Mouse (Mus musculus): ENCODE results near the gene Zfp61. TPM values are rescaled to one million over a fixed set of nuclear protein-coding genes. Genes with fewer than 3 reads are reported as not detected.
A peak's percentile ranks its signal among the peaks of the same experiment; 100 is the strongest.

Gene Zfp61
- total RNA-seq, 1 experiment from 2014 or later, result 24.6 TPM

DNA sequence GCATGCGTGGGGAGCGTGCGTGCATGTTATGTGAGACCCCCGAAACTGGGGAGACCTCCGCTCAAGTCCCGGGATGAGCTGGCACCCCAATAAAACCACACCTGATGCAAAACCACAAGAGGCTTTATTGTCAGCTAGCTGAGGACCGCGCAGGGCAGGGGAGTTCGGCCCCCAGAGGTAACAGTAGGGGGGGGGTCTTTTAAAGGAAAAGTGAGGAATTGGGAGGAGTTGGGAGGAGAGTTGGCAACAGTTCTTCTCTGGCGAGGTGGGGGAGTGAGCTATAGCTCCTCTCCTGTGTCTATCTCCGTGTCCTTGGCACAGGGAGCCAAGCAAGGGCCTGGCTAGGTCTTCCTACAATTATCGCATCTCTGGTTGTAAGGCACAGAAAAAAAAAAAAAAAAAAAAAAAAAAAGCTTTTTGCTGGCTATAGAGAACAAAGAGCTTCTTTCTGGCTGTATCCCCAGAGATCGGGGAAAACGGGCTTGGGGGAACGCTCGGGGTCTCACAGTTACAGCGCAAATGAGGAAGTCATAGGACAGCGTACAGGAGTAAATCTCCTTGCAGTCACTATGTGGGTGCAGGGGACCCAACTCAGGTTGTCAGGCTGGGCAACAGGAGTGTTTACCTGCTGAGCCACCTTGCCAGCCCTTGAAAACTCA, 1.1 kb downstream of the Zfp61 start:
- peak; percentile 18 to 33; a peak in 1 of 4 replicates for ATAC-seq (replicated peaks in 1 of 2; ENCODE audit: insufficient read depth in 1 of 2, low FRiP score in 2 of 2, low TSS enrichment in 1 of 2, low read depth in 1 of 2, poor library complexity in 2 of 2, severe bottlenecking in 2 of 2)

DNA sequence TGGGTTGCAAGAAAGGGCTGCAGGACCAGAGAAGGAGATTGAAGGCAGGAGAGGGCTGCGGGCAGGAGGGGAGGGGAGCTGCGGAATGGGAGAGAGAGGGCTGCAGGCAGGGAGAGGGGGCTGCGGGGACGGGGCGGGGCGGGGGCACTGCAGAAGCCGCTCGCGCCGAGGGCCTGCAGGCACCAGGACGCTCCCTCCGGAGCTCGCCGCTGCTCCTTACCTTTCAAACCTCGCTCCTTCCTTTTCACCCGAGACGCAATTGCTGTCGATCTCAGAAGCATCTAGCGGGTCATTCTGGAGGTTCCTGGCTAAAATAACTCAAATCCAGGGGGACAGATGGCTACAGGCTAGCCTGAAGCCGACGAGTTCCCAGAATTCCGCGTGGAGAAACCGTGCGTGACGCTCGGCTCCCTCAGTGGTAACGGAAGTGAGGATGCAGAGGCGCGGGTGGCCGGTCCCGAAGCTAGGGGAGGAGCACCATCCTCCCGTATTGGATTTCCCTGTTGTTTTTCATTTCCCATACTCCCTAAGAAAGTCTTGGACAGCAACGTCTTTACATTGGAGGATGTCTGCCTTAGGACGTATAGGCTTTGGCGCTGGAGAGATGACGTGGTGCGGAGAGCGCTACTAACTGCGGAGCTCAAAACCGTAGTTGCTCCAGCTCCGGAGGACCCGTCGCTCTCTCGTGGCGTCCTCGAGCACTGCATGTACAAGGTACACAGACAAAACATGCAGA, 1.9 kb downstream of the Zfp61 start:
- peak; percentile 91 to 94 for ATAC-seq (replicated peaks in 1 of 2; ENCODE audit: insufficient read depth in 1 of 2, low FRiP score in 2 of 2, low TSS enrichment in 1 of 2, low read depth in 1 of 2, poor library complexity in 2 of 2, severe bottlenecking in 2 of 2)

DNA sequence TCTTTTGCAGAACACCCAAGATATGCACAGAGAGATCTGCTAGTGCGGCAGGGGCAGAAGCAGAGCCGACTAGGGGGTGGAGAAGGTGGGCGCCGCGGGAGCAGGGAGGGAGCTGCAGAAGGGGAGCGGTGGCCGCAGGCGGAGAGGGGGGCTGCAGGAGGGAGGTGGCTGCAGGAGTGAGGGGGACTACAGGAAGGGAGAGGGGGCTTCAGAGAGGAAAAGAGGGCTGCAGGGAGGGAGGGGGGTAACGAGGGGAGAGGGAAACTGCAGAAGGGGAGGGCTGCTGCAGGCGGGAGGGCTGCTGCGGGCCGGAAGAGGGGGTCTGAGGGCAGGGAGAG, 2.4 kb downstream of the Zfp61 start:
- ATAC-seq (replicated peaks in 1 of 2; ENCODE audit: insufficient read depth in 1 of 2, low FRiP score in 2 of 2, low TSS enrichment in 1 of 2, low read depth in 1 of 2, poor library complexity in 2 of 2, severe bottlenecking in 2 of 2), result no peak

- no peak for ATAC-seq (replicated peaks in 1 of 2; ENCODE audit: insufficient read depth in 1 of 2, low FRiP score in 2 of 2, low TSS enrichment in 1 of 2, low read depth in 1 of 2, poor library complexity in 2 of 2, severe bottlenecking in 2 of 2)
Observed at GRCm38 (mm10) chr7:24297361-24298095, 3.5 kb downstream of the Zfp61 start.

- ATAC-seq (replicated peaks in 1 of 2; ENCODE audit: insufficient read depth in 1 of 2, low FRiP score in 2 of 2, low TSS enrichment in 1 of 2, low read depth in 1 of 2, poor library complexity in 2 of 2, severe bottlenecking in 2 of 2), result no peak
Observed at GRCm38 (mm10) chr7:24296386-24296785, 4.6 kb downstream of the Zfp61 start.

DNA sequence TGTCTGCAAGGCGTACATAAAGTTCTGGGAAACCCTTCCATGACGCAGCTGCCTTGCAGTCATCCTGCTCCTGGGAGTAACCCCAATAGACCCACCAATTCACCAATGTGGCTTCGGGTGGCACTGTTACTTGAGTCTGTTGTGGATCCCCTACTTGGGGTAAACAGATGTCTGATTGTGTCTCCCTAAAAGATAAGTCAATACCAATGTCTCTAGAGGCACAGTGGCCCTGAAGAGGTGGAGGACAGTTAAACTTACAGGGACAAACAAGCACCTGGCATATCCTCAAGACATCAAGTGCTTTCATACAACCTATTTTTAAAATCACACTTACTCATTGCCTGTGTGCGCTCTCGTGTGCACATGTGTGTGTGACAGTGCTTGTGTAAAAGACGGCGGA, 5.7 kb downstream of the Zfp61 start:
- ATAC-seq (replicated peaks in 1 of 2; ENCODE audit: insufficient read depth in 1 of 2, low FRiP score in 2 of 2, low TSS enrichment in 1 of 2, low read depth in 1 of 2, poor library complexity in 2 of 2, severe bottlenecking in 2 of 2), result no peak

DNA sequence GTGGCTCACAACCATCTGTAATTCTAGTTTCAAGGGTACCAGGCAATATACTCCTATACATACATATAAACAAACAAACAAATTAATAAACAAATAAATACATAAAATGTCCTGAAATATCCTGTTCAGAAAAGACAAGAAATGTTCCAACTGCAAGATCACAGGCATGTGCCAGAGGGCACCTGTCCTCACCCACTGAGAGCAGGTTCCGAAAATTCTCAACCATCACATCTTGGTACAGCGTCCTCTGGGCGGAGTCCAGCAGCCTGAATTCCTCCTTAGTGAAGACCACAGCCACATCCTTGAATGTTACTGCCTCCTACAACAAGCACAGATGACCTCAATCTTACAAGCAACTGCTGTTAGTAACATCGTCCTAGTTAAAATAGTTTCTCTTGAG, 6.3 kb downstream of the Zfp61 start:
- no peak for ATAC-seq (replicated peaks in 1 of 2; ENCODE audit: insufficient read depth in 1 of 2, low FRiP score in 2 of 2, low TSS enrichment in 1 of 2, low read depth in 1 of 2, poor library complexity in 2 of 2, severe bottlenecking in 2 of 2)

DNA sequence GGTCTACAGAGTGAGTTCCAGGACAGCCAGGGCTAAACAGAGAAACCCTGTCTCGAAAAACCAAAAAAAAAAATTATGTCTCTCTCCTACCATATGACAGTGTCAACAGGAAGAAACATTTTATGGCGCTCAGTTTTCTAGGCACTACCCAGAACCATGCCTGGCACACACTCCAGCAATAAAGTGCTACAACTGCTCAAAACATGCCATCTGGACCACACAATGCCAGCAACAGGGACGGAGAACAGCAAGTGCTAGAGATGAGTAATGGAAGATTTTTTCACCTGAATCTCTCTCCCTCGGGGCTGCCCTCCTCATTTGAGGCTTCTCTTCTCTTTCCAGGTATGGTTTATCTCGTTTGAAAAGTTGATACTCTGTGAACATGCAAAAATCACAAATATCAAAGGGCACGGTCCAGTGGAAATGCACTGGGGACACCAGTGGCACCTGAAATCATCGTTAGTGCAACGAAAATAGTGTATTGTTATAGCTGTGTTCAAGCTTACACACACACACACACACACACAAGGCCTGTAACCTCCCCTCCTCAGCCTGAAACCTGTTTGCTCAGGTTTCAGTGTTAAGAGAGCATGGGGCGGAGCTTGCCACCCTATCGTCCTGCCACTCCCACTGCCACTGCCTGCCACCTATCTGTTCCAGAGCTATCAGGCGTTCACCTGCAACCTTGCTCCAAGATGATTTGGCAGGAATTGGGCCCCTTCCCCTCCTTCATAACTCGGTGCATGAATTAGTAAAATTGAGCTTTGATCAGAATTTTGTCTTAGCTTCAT, 7.8 kb downstream of the Zfp61 start:
- no peak for ATAC-seq (replicated peaks in 1 of 2; ENCODE audit: insufficient read depth in 1 of 2, low FRiP score in 2 of 2, low TSS enrichment in 1 of 2, low read depth in 1 of 2, poor library complexity in 2 of 2, severe bottlenecking in 2 of 2)

GRCm38 (mm10) chr7:24291387-24292090, 9.5 kb downstream of the Zfp61 start:
- no peak for ATAC-seq (replicated peaks in 1 of 2; ENCODE audit: insufficient read depth in 1 of 2, low FRiP score in 2 of 2, low TSS enrichment in 1 of 2, low read depth in 1 of 2, poor library complexity in 2 of 2, severe bottlenecking in 2 of 2)

GRCm38 (mm10) chr7:24290106-24290693, 10.8 kb downstream of the Zfp61 start:
- ATAC-seq (replicated peaks in 1 of 2; ENCODE audit: insufficient read depth in 1 of 2, low FRiP score in 2 of 2, low TSS enrichment in 1 of 2, low read depth in 1 of 2, poor library complexity in 2 of 2, severe bottlenecking in 2 of 2), result no peak; a peak in 1 of 4 replicates

DNA sequence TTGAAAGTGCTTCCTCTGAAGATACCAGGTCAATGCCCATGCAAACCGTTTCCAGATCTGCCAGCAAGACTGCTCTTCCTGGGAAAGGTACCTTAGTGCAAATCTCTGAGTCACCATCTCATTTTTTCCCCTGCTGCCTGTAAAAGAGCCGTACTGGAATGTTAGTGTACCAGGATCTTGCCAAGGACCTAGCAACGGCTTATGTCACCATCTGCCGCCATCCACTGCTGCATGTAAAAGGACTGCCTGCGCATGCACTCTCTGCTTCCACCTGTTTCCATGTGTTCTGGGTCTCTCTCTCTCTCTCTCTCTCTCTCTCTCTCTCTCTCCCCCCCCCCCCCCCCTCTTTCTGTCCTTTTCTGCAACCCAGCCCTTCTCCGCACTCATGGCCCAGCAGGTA, 12.5 kb downstream of the Zfp61 start:
- no peak for ATAC-seq (replicated peaks in 1 of 2; ENCODE audit: insufficient read depth in 1 of 2, low FRiP score in 2 of 2, low TSS enrichment in 1 of 2, low read depth in 1 of 2, poor library complexity in 2 of 2, severe bottlenecking in 2 of 2)

DNA sequence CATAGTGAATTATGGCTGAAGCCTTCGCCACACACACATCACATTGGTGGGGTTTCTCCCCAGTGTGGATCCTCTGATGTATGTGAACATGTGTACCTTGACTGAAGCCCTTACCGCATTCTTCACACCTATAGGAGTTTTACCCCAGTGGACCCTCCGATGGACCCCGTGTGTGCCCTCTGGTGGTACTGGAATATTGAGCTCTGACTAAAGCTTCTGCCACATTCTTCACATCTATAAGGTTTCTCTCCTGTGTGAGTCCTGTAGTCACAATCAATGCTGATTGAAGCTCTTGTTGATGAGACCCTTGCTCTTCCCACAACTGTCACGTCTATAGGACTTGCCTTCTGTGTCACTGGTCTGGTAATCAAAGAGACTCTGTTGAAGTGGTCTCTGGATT, 13.4 kb downstream of the Zfp61 start:
- 0 out of 4 replicates have a peak, but pooled peaks of 1 of the 2 experiments have one; percentile 10 for ATAC-seq (replicated peaks in 1 of 2; ENCODE audit: insufficient read depth in 1 of 2, low FRiP score in 2 of 2, low TSS enrichment in 1 of 2, low read depth in 1 of 2, poor library complexity in 2 of 2, severe bottlenecking in 2 of 2)

GRCm38 (mm10) chr7:24286916-24287315, 14.1 kb downstream of the Zfp61 start:
- no peak for ATAC-seq (replicated peaks in 1 of 2; ENCODE audit: insufficient read depth in 1 of 2, low FRiP score in 2 of 2, low TSS enrichment in 1 of 2, low read depth in 1 of 2, poor library complexity in 2 of 2, severe bottlenecking in 2 of 2)

GRCm38 (mm10) chr7:24286090-24286489, 14.9 kb downstream of the Zfp61 start:
- ATAC-seq (replicated peaks in 1 of 2; ENCODE audit: insufficient read depth in 1 of 2, low FRiP score in 2 of 2, low TSS enrichment in 1 of 2, low read depth in 1 of 2, poor library complexity in 2 of 2, severe bottlenecking in 2 of 2), result no peak

- ATAC-seq (replicated peaks in 1 of 2; ENCODE audit: insufficient read depth in 1 of 2, low FRiP score in 2 of 2, low TSS enrichment in 1 of 2, low read depth in 1 of 2, poor library complexity in 2 of 2, severe bottlenecking in 2 of 2), result no peak
Observed at GRCm38 (mm10) chr7:24280858-24281145, 20.2 kb downstream of the Zfp61 start.

DNA sequence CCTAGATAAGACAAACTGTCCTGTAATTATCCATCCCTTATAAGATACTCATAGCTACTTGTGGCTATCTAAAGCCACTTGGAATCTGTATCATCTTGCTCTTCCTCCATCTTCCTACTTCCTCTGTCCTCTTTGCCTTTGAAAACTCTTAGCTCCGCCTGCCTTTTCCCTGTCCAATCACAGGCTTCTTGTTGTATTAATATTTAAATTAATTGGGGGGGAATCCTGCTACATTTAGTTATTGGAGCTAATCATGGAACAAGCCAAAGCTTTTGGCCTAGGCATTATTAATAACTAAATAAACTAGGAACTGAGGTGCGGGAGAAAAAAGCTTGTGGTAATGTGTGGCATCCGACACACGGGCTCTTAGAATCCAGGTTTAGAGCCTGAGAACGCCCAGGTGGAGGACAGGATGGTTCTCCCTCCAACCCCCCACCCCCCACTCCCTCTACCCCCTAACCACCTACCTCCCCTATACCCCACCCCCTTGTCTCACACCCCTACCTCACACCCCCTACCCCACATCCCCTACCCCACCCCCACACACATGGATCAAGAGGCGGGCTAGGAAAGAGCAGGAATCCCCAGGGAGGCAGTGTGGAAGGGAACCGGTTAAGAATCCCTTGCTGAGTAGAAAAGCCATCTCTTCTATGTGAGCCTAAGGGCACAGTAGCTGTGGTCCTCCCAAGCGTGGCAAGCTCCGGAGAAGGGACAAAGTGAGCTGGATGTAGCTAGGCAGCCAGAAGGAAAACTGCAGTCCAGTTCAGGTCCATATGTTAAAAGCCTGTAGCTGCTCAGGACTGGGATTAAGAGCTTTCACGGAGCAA, 20.8 kb downstream of the Zfp61 start:
- ATAC-seq (replicated peaks in 1 of 2; ENCODE audit: insufficient read depth in 1 of 2, low FRiP score in 2 of 2, low TSS enrichment in 1 of 2, low read depth in 1 of 2, poor library complexity in 2 of 2, severe bottlenecking in 2 of 2), result no peak

Data from hematopoietic stem cell, adult 5-6 weeks (primary cell).